Mouse (Mus musculus) T-cell, adult 2 months (primary cell): ENCODE measurements around the gene Pcbd1.
"Not testable (repeated sequence)": the region's sequence is repeated elsewhere in the genome, so short reads cannot be mapped to it uniquely, and the experiment has no call there.

Source experiments
- DNase-seq: peaks from one replicate; pipeline ENCODE4 v3.0.0; 2022; ENCODE audit warnings: low spot score

The Pcbd1 gene

DNA sequence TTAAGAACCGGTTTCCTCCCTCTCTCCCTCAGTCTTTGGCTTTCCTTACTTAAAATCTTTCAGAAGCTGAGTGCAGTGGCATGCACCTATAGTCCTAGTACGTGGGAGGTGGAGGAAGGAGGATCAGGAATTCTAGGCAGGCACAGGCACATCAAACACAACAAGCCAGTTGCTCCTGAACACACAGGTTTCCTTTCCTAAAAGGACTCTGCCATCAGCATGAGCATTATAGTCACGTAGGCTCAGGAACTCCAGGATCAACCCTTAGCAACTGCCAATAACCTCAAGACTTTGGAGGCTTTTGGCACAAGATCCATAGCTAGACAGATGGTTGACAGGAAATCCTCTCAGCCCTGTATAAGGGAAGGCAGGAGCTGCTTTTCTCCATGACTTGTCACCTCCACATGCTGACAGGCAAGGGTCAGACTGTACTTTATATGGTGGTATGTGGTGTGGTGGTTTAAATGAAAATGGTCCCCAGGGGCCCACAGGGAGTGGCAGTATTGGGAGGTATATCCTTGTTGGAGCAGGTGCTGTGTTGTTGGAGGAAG, 14.5 kb downstream of the Pcbd1 start:
- no peak for DNase-seq

DNA sequence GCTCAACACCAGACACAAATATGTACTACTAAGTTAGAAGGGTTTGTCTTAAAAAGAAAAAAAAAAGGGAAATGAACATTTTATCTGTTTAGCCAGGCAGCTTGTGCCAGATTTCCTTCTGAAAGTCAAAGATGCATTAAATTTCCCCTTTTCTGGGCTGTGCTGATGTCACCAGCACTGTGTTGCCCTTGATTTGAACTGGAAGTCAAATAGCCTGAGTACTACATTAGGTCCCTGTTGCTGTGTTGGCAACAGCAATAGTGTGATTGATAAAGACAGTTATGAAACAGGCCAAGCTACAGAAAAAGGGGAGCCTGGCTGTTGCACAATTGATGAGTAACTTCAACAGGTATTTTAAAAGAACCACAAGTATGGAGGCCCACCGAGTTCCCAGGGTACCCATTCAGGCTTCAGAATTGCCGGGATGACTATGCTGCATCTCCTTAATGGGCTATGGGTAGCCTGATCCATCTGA, 25.2 kb downstream of the Pcbd1 start:
- no peak for DNase-seq

DNA sequence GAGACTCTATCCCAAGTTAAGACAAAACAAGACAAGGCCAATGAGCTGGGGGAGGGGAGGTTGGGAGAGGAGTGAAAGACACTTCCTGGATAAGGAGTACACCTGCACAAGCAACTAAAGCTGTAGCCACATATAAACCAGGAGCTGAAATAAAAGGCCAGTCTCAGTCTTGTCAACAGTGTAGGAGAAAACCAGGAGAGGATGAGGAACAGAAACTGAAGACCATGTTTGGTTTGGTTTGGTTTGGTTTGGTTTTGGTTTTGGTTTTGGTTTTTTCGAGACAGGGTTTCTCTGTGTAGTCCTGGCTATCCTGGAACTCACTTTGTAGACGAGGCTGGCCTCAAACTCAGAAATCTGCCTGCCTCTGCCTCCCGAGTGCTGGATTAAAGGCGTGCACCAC, 32.6 kb downstream of the Pcbd1 start:
- DNase-seq, result not testable (repeated sequence)

DNA sequence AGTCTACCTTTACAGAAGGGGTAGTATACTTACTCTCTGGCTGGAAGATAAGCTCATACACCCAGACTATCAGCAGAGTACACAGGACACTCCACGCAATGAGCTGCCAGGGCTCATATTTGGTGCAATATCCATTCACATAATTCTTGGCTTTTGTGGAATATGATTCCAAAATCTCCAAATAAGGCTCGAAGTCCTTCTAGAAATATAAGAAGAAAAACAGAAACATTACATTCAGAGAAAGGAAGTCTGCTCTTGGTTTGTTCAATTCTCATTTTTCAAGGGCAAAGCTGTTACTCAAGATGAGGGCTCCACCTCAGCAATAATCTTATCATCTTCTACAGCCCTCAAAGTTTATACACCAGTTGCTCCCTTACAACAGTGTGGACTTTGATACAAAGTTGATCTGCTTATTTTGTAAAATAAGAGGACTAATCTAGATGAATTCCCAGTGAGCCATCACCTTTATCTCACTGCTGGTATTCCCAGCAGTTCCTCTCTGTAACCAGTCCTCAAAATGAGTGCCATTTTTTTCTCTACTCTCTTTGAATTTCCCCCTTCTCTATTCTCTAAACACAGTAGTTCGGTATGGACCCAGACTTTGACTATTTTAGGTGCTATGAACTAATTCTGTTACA, 34.3 kb downstream of the Pcbd1 start:
- DNase-seq, result no peak

DNA sequence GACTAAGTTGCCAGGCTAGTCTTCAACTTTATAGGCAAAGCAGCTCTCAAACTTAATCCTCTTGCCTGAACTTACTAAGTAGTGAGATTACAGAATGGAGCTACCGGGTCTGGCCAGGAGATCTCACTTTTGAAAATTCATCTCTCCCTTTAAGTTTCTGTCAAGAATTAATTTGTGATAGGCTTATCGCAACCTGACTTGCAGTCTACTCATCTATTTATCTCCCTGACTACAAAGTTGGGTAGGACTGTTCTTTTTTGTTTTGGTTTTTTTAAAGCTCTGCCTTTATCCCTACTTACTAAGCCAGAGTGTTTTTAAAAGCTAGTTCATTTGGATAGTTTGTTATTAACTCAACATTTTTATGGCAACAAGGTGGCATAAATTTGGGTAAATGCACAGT, 35.3 kb downstream of the Pcbd1 start:
- DNase-seq, result no peak

DNA sequence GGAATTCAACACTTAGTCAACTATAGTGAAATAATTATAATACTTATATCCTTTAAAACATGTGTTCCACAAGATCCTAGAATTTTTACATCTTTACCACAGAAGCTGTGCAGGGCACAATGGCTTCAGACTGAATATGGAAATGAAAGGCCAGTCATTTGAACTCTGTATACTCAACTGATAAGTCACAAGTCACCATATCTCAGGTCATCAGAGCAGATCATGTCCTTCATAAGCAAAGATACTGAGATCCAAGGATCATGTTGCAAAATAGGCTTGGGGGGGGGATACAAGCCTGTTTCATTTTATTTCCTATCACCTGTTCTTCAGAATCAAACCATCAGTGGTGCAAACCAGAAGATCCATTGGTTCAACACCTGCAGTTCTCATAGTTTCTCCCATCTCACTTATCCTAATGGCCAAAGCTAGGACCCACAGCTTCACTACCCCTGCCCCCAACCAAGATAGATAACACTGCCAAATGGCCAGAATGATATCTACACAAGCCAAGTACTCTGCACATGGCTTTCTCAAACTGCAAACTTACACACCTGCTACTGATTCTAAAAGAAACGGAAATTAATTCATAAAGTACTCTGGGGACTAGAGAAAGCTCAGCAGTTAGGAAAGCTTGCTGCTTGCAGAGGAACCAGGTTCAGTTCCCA, 39.7 kb downstream of the Pcbd1 start:
- DNase-seq, result no peak

DNA sequence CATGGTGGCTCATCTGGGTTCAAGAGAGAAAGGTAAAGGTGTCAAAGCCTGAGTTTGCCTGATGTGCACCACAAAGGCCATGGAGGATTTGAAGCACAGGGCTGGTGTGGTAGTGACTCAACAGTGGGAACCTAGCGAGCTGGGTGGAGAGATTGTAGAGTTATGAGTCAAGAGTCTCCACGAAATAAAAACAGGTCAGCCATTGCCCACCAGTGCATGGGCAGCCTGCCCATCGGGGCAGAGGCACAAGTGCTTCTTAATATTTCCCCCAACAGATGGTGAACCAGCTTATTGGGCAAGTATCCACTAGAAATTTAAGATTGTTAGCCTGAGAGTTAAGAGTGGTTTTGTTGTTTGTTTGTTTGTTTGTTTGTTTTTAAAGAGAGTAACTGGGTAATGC, 41.8 kb downstream of the Pcbd1 start:
- no peak for DNase-seq

DNA sequence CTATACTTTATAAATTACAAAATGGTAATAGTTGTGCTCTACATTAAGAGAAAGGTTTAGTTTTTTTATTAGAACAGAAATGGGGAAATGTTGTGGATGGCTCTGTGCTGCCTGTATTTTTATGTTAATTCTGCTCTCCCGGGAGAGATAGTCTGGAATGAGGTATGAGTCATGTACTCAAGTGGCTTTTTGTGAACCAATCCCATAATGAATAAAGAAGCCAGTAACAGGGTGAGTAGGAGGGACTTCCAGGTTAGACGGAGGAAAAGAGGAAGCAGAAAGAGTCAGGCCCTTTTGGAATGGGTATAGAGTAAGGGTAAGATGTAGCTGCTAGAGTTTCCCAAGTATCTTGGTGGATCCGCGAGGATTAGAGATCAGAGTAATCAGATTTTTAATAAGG, 44.9 kb downstream of the Pcbd1 start:
- DNase-seq, result no peak

DNA sequence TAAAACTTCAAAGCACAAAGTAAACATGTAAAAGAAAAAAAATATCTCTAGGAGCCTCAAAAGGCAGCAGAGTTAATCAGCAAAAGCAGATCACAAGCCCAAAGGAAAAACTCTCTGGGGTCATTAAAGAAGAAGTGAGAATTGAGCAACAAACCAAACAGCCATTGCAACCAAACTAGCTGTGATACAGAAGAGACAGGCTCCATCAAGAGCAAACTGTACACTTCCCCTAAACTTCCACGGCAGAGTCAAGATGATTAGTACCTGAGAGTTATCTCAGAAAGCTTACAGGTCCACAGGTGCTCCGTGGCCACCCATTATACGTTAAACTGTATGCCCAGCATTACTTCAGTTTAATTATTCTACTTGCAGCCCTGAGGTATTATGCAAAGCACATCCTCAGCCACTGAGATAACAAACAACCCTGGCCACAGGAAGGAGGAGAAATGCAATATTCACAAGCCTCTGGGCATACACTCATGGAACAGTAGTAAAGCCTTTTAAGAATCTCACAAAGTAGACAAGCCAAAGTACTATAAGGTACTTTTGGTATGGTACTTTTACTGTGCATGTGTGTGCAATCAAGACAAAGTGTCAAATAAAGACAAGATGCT, 46.2 kb downstream of the Pcbd1 start:
- DNase-seq, result no peak

DNA sequence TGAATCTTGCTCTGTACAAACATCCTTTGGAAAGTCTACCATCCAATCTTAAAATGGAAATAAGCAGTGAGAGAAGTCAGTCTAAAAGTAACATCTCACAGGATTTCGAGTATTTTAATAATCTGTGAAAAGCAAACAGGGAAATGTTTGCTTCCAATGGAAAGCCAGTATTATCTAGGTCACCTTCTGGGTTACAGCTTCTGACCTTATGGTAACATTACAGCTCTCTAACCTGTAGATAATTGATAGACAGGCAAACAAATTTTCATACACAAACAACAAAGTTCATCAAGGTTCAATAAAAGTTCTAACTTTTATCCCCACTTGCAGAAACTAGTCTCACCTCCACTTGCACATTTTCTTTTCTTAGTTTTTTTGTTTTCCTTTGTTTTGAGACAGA, 48.4 kb downstream of the Pcbd1 start:
- no peak for DNase-seq

DNA sequence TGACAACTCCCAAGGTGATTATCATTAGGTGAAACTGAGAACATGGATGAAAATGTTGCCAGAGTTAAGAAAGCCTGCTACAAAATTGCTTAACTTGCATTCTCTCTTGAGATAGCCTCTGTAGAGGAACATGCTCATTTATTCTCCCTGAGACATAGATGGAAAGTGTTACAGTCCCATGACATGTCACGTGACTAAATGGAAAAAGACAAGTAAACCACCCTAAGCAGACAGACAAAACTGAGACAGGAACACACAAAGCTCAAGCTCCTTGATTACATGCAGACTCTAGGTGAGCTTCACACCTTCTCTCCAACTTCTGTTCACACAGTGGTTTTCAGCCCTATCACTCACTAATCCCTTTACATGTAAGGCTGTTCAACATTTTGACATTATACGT, 54.2 kb downstream of the Pcbd1 start:
- no peak for DNase-seq
